Mouse (Mus musculus): ENCODE data around the gene Sp6.
A peak's percentile ranks its signal among the peaks of the same experiment; 100 is the strongest.

The Sp6 gene

GRCm38 (mm10) chr11:97025721-97026344 lies 12.6 kb downstream of the Sp6 start:
- peak; percentile 93 to 95 for DNase-seq

GRCm38 (mm10) chr11:97029686-97030417 lies 16.7 kb downstream of the Sp6 start, which contains the start of gene Scrn2:
Gene Scrn2, plus strand, starts transcription at chr11:97029938.
- DNase-seq = peak; percentile 89 to 92

GRCm38 (mm10) chr11:97030426-97030825 lies 17.2 kb downstream of the Sp6 start:
- no peak for DNase-seq

- DNase-seq = no peak
These were observed 18.8 kb downstream of the Sp6 start for GRCm38 (mm10) chr11:97031977-97032376.

- no peak for DNase-seq
These were observed 19.3 kb downstream of the Sp6 start for GRCm38 (mm10) chr11:97032499-97032898.

- no peak for DNase-seq
These were observed 20.6 kb downstream of the Sp6 start for GRCm38 (mm10) chr11:97033781-97034180.

- peak; percentile 73 to 75 for DNase-seq
These were observed 22.9 kb downstream of the Sp6 start for GRCm38 (mm10) chr11:97036141-97036540.

- no peak for DNase-seq
These were observed 25.7 kb downstream of the Sp6 start for GRCm38 (mm10) chr11:97038881-97039280.

GRCm38 (mm10) chr11:97040301-97041021 lies 27.3 kb downstream of the Sp6 start:
- no peak for DNase-seq

- peak; percentile 97 for DNase-seq
These were observed 28.1 kb downstream of the Sp6 start, which contains the start of the genes Lrrc46 and Mrpl10 for GRCm38 (mm10) chr11:97041022-97041899. Gene Lrrc46, minus strand, starts transcription at chr11:97041407. Gene Mrpl10, plus strand, starts transcription at chr11:97041560.

- no peak for DNase-seq
These were observed 31.7 kb downstream of the Sp6 start for GRCm38 (mm10) chr11:97044902-97045301.

GRCm38 (mm10) chr11:97045861-97046260 lies 32.7 kb downstream of the Sp6 start:
- peak in 1 of 2 experiments; percentile 39 for DNase-seq

GRCm38 (mm10) chr11:97048090-97048650 lies 35.0 kb downstream of the Sp6 start:
- no peak for DNase-seq

GRCm38 (mm10) chr11:97049492-97050085 lies 36.4 kb downstream of the Sp6 start:
- no peak for DNase-seq

GRCm38 (mm10) chr11:97050216-97050943 lies 37.2 kb downstream of the Sp6 start, which contains the start of gene Osbpl7:
Gene Osbpl7, plus strand, starts transcription at chr11:97050628.
- DNase-seq = peak; percentile 89 to 91

GRCm38 (mm10) chr11:97050944-97051586 lies 37.9 kb downstream of the Sp6 start:
- DNase-seq = peak; percentile 58 to 65

- DNase-seq = peak in 1 of 2 experiments; percentile 34
These were observed 39.0 kb downstream of the Sp6 start for GRCm38 (mm10) chr11:97052219-97052646.

- DNase-seq = no peak
These were observed 50.2 kb downstream of the Sp6 start for GRCm38 (mm10) chr11:97063274-97063920.

GRCm38 (mm10) chr11:97063921-97064295 lies 50.7 kb downstream of the Sp6 start:
- DNase-seq = no peak
